Mouse (Mus musculus): ENCODE measurements around the gene Adipor2. TPM values are rescaled to one million over a fixed set of nuclear protein-coding genes. Genes with fewer than 3 reads are reported as not detected.

Adipor2 gene
- polyA plus RNA-seq, 1 experiment, result 111 TPM

GRCm38 (mm10) chr6:119350703-119351198, 66.8 kb downstream of the Adipor2 start:
- no peaks in the 10 kb centered on the region for H3K27me3 ChIP-seq (ENCODE audit: control insufficient read depth, insufficient read depth, low read length, poor library complexity, severe bottlenecking)
- no peak overlapping the region for H3K4me3 ChIP-seq (ENCODE audit: low read depth, low read length)
- no peaks in the 10 kb centered on the region for H3K4me1 ChIP-seq (ENCODE audit: control insufficient read depth, insufficient read depth, low read length)
- H3K9me3 ChIP-seq (replicated peaks; ENCODE audit: control insufficient read depth, insufficient read depth, low read length, poor library complexity, severe bottlenecking), result no peaks in the 10 kb centered on the region
- no peak overlapping the region for H3K27ac ChIP-seq (ENCODE audit: insufficient read depth, low read length)
- H3K36me3 ChIP-seq (ENCODE audit: control insufficient read depth, insufficient read depth, low read length, poor library complexity, severe bottlenecking), result peaks cover 19% of the 10 kb centered on the region
- TF ChIP-seq EP300 (IDR thresholded peaks at IDR 0.05; ENCODE audit: insufficient read depth, low read depth, low read length) (no peak), CTCF (IDR thresholded peaks at IDR 0.05; ENCODE audit: low read depth, low read length) (no peak), POLR2A (IDR thresholded peaks at IDR 0.05; ENCODE audit: insufficient read depth, low read length) (no peak)
- no peak overlapping the region for H3K9ac ChIP-seq (ENCODE audit: low read depth, poor library complexity, severe bottlenecking)

GRCm38 (mm10) chr6:119348234-119348633, 69.3 kb downstream of the Adipor2 start:
- no peaks in the 10 kb centered on the region for H3K4me1 ChIP-seq (ENCODE audit: control insufficient read depth, insufficient read depth, low read length)
- H3K27ac ChIP-seq (ENCODE audit: insufficient read depth, low read length), result no peak overlapping the region
- no peaks in the 10 kb centered on the region for H3K36me3 ChIP-seq (ENCODE audit: control insufficient read depth, insufficient read depth, low read length, poor library complexity, severe bottlenecking)
- no peak overlapping the region for H3K4me3 ChIP-seq (ENCODE audit: low read depth, low read length)
- no peaks in the 10 kb centered on the region for H3K27me3 ChIP-seq (ENCODE audit: control insufficient read depth, insufficient read depth, low read length, poor library complexity, severe bottlenecking)
- TF ChIP-seq EP300 (IDR thresholded peaks at IDR 0.05; ENCODE audit: insufficient read depth, low read depth, low read length) (no peak), CTCF (IDR thresholded peaks at IDR 0.05; ENCODE audit: low read depth, low read length) (no peak), POLR2A (IDR thresholded peaks at IDR 0.05; ENCODE audit: insufficient read depth, low read length) (no peak)
- H3K9ac ChIP-seq (ENCODE audit: low read depth, poor library complexity, severe bottlenecking), result no peak overlapping the region
- no peaks in the 10 kb centered on the region for H3K9me3 ChIP-seq (replicated peaks; ENCODE audit: control insufficient read depth, insufficient read depth, low read length, poor library complexity, severe bottlenecking)

DNA sequence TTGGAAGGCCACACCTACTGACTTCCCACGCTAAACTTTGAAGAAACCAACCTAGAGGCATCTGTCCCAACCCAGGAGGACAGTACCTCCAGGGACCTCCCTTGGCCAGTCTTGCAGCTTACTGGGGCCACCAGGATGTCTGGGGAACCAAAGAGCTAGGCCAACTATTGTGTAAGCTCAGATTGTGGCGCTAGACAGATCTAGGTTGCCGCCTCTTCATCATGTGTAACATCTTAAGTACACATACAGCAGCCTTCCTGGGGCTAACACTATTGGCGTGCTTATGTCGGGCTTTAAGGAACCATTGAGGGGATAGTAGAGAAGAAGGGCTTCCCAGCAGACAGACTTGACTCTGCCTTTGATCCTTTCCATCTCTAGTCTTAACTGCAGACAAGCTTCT, 69.7 kb downstream of the Adipor2 start:
- TF ChIP-seq EP300 (IDR thresholded peaks at IDR 0.05; ENCODE audit: insufficient read depth, low read depth, low read length), result no peak
- H3K36me3 ChIP-seq (ENCODE audit: control insufficient read depth, insufficient read depth, low read length, poor library complexity, severe bottlenecking), result no peaks in the 10 kb centered on the region

GRCm38 (mm10) chr6:119346257-119346656, 71.2 kb downstream of the Adipor2 start:
- TF ChIP-seq POLR2A (IDR thresholded peaks at IDR 0.05; ENCODE audit: insufficient read depth, low read length) (no peak), EP300 (IDR thresholded peaks at IDR 0.05; ENCODE audit: insufficient read depth, low read depth, low read length) (no peak), CTCF (IDR thresholded peaks at IDR 0.05; ENCODE audit: low read depth, low read length) (no peak)
- Histone ChIP-seq H3K27ac (ENCODE audit: insufficient read depth, low read length) (no peak overlapping the region), H3K36me3 (ENCODE audit: control insufficient read depth, insufficient read depth, low read length, poor library complexity, severe bottlenecking) (no peaks in the 10 kb centered on the region), H3K9ac (ENCODE audit: low read depth, poor library complexity, severe bottlenecking) (no peak overlapping the region), H3K4me1 (ENCODE audit: control insufficient read depth, insufficient read depth, low read length) (no peaks in the 10 kb centered on the region), H3K4me3 (ENCODE audit: low read depth, low read length) (no peak overlapping the region), H3K9me3 (replicated peaks; ENCODE audit: control insufficient read depth, insufficient read depth, low read length, poor library complexity, severe bottlenecking) (no peaks in the 10 kb centered on the region), H3K27me3 (ENCODE audit: control insufficient read depth, insufficient read depth, low read length, poor library complexity, severe bottlenecking) (no peaks in the 10 kb centered on the region)

More for the DNA sequence above, 69.7 kb downstream of the Adipor2 start:
- H3K9ac ChIP-seq (ENCODE audit: low read depth, poor library complexity, severe bottlenecking), result no peak overlapping the region
- no peaks in the 10 kb centered on the region for H3K27me3 ChIP-seq (ENCODE audit: control insufficient read depth, insufficient read depth, low read length, poor library complexity, severe bottlenecking)
- H3K4me3 ChIP-seq (ENCODE audit: low read depth, low read length), result no peak overlapping the region
- H3K4me1 ChIP-seq (ENCODE audit: control insufficient read depth, insufficient read depth, low read length), result no peaks in the 10 kb centered on the region
- no peak overlapping the region for H3K27ac ChIP-seq (ENCODE audit: insufficient read depth, low read length)
- H3K9me3 ChIP-seq (replicated peaks; ENCODE audit: control insufficient read depth, insufficient read depth, low read length, poor library complexity, severe bottlenecking), result no peaks in the 10 kb centered on the region

DNA sequence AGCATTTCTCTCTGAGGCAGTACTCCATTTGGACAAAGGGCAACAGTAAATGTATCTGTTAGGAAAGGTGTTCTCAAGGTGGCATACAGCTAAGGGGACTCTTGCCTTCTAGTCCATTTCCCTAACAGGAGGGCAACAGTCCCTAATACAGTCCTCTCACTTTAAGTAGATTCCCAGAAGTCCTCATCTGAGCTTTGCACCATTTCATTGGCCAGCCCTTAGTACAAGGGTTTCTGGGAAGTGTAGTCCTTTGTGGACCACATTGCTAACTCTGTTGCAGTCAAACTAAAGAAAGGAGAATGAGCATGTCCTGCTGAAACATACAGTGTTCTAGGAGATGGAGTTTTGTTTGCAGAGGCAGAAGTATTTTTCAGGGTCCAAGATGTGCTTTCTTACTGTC, 76.1 kb downstream of the Adipor2 start:
- TF ChIP-seq EP300 (IDR thresholded peaks at IDR 0.05; ENCODE audit: insufficient read depth, low read depth, low read length) (no peak), CTCF (IDR thresholded peaks at IDR 0.05; ENCODE audit: low read depth, low read length) (no peak), POLR2A (IDR thresholded peaks at IDR 0.05; ENCODE audit: insufficient read depth, low read length) (no peak)
- no peak overlapping the region for H3K27ac ChIP-seq (ENCODE audit: insufficient read depth, low read length)
- H3K9ac ChIP-seq (ENCODE audit: low read depth, poor library complexity, severe bottlenecking), result no peak overlapping the region
- H3K36me3 ChIP-seq (ENCODE audit: control insufficient read depth, insufficient read depth, low read length, poor library complexity, severe bottlenecking), result no peaks in the 10 kb centered on the region
- no peaks in the 10 kb centered on the region for H3K27me3 ChIP-seq (ENCODE audit: control insufficient read depth, insufficient read depth, low read length, poor library complexity, severe bottlenecking)
- no peaks in the 10 kb centered on the region for H3K9me3 ChIP-seq (replicated peaks; ENCODE audit: control insufficient read depth, insufficient read depth, low read length, poor library complexity, severe bottlenecking)
- H3K4me1 ChIP-seq (ENCODE audit: control insufficient read depth, insufficient read depth, low read length), result peaks cover 2% of the 10 kb centered on the region
- H3K4me3 ChIP-seq (ENCODE audit: low read depth, low read length), result no peak overlapping the region

GRCm38 (mm10) chr6:119338121-119338912, 79.2 kb downstream of the Adipor2 start:
- Histone ChIP-seq H3K9me3 (replicated peaks; ENCODE audit: control insufficient read depth, insufficient read depth, low read length, poor library complexity, severe bottlenecking) (no peaks in the 10 kb centered on the region), H3K4me1 (ENCODE audit: control insufficient read depth, insufficient read depth, low read length) (peaks cover 2% of the 10 kb centered on the region), H3K27ac (ENCODE audit: insufficient read depth, low read length) (no peak overlapping the region)

More at GRCm38 (mm10) chr6:119338121-119338912, 79.2 kb downstream of the Adipor2 start:
- H3K27me3 ChIP-seq (ENCODE audit: control insufficient read depth, insufficient read depth, low read length, poor library complexity, severe bottlenecking), result no peaks in the 10 kb centered on the region
- TF ChIP-seq EP300 (IDR thresholded peaks at IDR 0.05; ENCODE audit: insufficient read depth, low read depth, low read length) (no peak), POLR2A (IDR thresholded peaks at IDR 0.05; ENCODE audit: insufficient read depth, low read length) (no peak), CTCF (IDR thresholded peaks at IDR 0.05; ENCODE audit: low read depth, low read length) (no peak)
- H3K36me3 ChIP-seq (ENCODE audit: control insufficient read depth, insufficient read depth, low read length, poor library complexity, severe bottlenecking), result no peaks in the 10 kb centered on the region
- no peak overlapping the region for H3K4me3 ChIP-seq (ENCODE audit: low read depth, low read length)
- no peak overlapping the region for H3K9ac ChIP-seq (ENCODE audit: low read depth, poor library complexity, severe bottlenecking)
